Mouse (Mus musculus): ENCODE results near the gene 1700016H13Rik.

1700016H13Rik gene

DNA sequence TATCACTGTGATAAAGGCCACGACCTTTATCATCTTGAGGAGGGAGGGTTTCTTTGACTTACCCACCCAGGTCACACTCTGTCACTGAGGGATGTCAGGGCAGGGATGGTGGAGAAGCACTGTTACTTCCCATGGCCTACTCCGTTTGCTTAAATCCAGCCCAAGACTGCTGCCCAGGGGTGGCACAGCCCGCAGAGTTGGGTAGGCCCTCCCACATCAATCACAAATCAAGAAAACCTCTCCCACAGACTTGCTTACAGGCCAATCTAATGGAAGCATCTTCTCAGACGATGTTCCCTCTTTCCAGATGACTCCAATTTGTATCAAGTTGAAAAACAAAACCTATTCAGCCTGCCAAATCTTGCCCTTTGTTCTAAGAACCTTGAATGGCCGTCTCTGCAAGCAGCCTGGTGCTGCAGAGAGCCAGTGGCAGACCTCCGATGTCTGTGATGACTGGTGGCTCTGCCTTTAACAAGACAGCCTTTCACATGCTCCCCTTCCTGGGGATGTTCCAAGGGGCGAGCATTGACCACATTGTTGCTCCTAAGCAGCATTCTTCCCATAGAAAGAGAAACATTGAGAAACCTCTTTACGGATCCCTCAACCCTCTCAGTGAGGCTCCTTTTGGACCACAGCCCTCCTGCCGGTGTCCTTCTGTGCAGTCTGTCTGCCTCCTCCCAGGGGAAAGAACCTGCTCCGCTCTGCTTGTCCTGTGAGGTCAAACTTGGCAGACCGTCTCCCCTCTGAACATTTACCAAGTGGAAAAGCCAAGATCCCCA, 52.5 kb downstream of the 1700016H13Rik start:
- DNase-seq = no peak

DNA sequence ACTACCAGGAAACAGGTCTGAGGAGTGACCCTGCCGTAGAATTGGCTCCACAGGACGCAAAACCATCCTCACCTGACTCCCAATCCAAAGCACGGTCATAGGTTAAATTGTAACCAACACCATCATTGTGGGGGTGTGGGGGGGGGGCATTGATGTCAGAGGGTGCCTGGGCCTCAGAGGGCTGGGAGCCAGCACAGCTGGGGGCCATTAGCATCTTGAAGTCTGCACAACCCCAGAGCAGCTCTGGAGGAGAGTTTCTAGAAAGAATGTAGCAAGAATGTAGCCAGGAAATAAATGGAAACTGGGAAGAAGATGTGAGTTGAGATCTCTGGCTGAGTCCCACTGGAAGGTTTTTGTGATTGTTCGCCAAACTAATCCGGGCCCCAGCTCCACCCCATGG, 56.9 kb downstream of the 1700016H13Rik start:
- peak; percentile 26 to 27 for DNase-seq

- DNase-seq = no peak
These were observed 57.5 kb downstream of the 1700016H13Rik start for GRCm38 (mm10) chr5:103598264-103598663.
